Mouse (Mus musculus) forebrain, postnatal 0 days (tissue): Measurements from ENCODE around the gene Mre11a. TPM values are rescaled to one million over a fixed set of nuclear protein-coding genes. Genes with fewer than 3 reads are reported as not detected.
"Not testable (repeated sequence)": the region's sequence is repeated elsewhere in the genome, so short reads cannot be mapped to it uniquely, and the experiment has no call there.

ENCODE experiments used
- ATAC-seq: fragments of 200-750 bp; cut with Nextera tagmentation; 2 replicates; pipeline ENCODE4 v1.8.0; 2017; ENCODE audit warnings: mild to moderate bottlenecking, moderate library complexity
- DNase-seq: peaks from one replicate; pipeline ENCODE4 v3.0.0-alpha.2; 2015
- H3K27ac ChIP-seq: fragments of 300-500 bp; sonication (generic); 2 replicates; pipeline ENCODE4 v1.5.1; 2014; ENCODE audit warnings: low read depth, mild to moderate bottlenecking, antibody characterized with exemption, low read length, moderate library complexity, mixed read lengths
- H3K27me3 ChIP-seq: fragments of 300-500 bp; sonication (generic); 2 replicates; pipeline ENCODE4 v1.6.1; 2014; ENCODE audit warnings: mild to moderate bottlenecking, low read length, mixed read lengths; ENCODE audit not compliant: insufficient read depth
- H3K36me3 ChIP-seq: fragments of 300-500 bp; sonication (generic); 2 replicates; pipeline ENCODE4 v1.6.1; 2014; ENCODE audit warnings: mild to moderate bottlenecking, moderate library complexity; ENCODE audit not compliant: insufficient read depth
- H3K4me1 ChIP-seq: fragments of 300-500 bp; sonication (generic); 2 replicates; pipeline ENCODE4 v1.6.1; 2014; ENCODE audit warnings: antibody characterized with exemption; ENCODE audit not compliant: insufficient read depth
- H3K4me2 ChIP-seq: fragments of 300-500 bp; sonication (generic); 2 replicates; pipeline ENCODE4 v1.6.1; 2014; ENCODE audit warnings: low read depth, mild to moderate bottlenecking, moderate library complexity
- H3K4me3 ChIP-seq: fragments of 300-500 bp; sonication (generic); 2 replicates; pipeline ENCODE4 v1.5.1; 2014; ENCODE audit warnings: low read depth, low read length, mixed read lengths
- H3K9ac ChIP-seq: fragments of 300-500 bp; sonication (generic); 2 replicates; pipeline ENCODE4 v1.6.1; 2014; ENCODE audit warnings: mild to moderate bottlenecking
- H3K9me3 ChIP-seq: fragments of 300-500 bp; sonication (generic); 2 replicates; pipeline ENCODE4 v1.6.1; 2016; ENCODE audit warnings: low read length
- CTCF ChIP-seq: sonication (generic); IDR thresholded peaks from 2 replicates; pipeline ENCODE4 v1.5.1; 2016; ENCODE audit warnings: antibody characterized with exemption, control low read depth, low read depth
- WGBS: fragments of 180-500 bp; shearing (Covaris S2); extraction: QIAGEN DNeasy Blood & Tissue Kit; methylation state at CpG from one replicate; pipeline ENCODE4 v1.1.7; 2014; 5-methylcytosine and 5-hydroxymethylcytosine counted together
- polyA plus RNA-seq: library from polyadenylated mRNA; unstranded; fragments of >200 nt; fragmentation: Nextera tagmentation; extraction: Ambion mirVana; gene quantifications from 2 replicates; pipeline ENCODE4 v1.2.1, GENCODE M21; 2015
- total RNA-seq: library from RNA; depleted of rRNA; stranded (reverse); fragments of >200 nt; gene quantifications from 2 replicates; pipeline ENCODE4 v1.2.3, GENCODE M21; 2014

Gene Mre11a
- total and polyA plus RNA-seq, 2 experiments from 2014 or later: 8.9 to 11.8 TPM

DNA sequence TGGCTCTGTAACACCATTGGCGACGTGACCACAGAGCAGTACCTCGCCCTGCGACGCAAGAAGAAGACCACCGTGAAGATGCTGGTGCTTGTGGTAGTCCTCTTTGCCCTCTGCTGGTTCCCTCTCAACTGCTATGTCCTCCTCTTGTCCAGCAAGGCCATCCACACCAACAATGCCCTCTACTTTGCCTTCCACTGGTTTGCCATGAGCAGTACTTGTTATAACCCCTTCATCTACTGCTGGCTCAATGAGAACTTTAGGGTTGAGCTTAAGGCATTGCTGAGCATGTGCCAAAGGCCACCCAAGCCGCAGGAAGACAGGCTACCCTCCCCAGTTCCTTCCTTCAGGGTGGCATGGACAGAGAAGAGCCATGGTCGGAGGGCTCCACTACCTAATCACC is 83.9 kb downstream of the Mre11a start:
- WGBS: 97% methylated on average over 8 of the region's 8 CpGs
- H3K36me3 ChIP-seq: no peaks in the 10 kb centered on the region
- H3K4me2 ChIP-seq: no peak overlapping the region
- peaks cover 4% of the 10 kb centered on the region; the same call in 1 of the 2 replicates for H3K4me1 ChIP-seq
- no peak overlapping the region for H3K27ac ChIP-seq
- no peak overlapping the region for H3K4me3 ChIP-seq
- no peaks in the 10 kb centered on the region for H3K27me3 ChIP-seq
- no peak overlapping the region for H3K9ac ChIP-seq
- DNase-seq: no peak
- no peak for ATAC-seq
- no peaks in the 10 kb centered on the region for H3K9me3 ChIP-seq
- no peak for TF ChIP-seq CTCF

DNA sequence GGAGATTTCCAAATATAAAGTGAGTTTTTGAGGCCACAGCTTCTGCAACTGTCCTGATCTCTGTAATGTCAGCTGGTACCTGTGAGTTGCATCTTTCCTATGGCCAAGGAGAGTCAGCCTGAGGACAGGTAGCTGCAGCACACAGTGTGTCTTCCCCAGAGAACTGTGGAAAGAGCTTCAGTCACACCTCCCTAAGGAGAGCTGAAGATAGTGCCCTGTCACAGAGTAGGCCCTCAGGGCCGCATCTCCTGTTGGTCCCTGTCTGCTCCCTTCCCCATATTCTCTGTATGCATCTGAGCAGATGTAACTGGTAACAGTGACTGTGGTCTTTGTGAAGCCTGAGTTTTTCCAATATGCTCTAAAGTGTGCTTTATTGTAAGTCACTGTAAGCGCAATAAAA is 85.9 kb downstream of the Mre11a start:
- WGBS: 83% methylated on average over 2 of the region's 2 CpGs

DNA sequence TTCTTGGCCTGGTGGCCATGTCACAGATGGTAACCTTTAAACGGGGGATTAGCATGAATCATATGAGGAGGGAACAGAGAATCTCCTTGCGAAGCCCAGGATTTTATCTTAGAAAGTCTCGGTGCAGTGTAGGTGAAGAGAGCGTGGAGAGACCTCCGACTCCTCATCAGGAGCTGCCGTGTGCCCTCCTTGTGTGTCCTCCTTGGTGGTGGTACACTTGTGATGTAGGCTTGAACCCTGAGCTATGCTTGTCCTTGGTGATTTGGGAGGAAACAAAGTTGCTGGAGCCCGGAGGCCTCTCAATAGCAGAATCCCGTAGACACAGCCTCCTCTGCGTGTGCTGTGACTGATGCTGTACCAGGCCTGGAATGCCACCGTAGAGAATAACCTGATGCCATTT is 86.3 kb downstream of the Mre11a start:
- TF ChIP-seq CTCF: no peak
- Histone ChIP-seq H3K27me3 (no peaks in the 10 kb centered on the region), H3K4me3 (no peak overlapping the region), H3K4me1 (peaks cover 4% of the 10 kb centered on the region; the same call in 1 of the 2 replicates), H3K9ac (no peak overlapping the region), H3K4me2 (no peak overlapping the region), H3K27ac (no peak overlapping the region), H3K36me3 (no peaks in the 10 kb centered on the region), H3K9me3 (no peaks in the 10 kb centered on the region)
- ATAC-seq: no peak
- 89% methylated on average over 10 of the region's 10 CpGs for WGBS
- no peak for DNase-seq

More for the DNA sequence above, 85.9 kb downstream of the Mre11a start:
- ATAC-seq: peak; percentile 12; the same call in 1 of the 2 replicates
- Histone ChIP-seq H3K4me2 (no peak overlapping the region), H3K27me3 (no peaks in the 10 kb centered on the region), H3K9me3 (no peaks in the 10 kb centered on the region), H3K36me3 (no peaks in the 10 kb centered on the region), H3K9ac (no peak overlapping the region), H3K4me3 (no peak overlapping the region), H3K27ac (no peak overlapping the region), H3K4me1 (peaks cover 4% of the 10 kb centered on the region; the same call in 1 of the 2 replicates)
- no peak for DNase-seq
- TF ChIP-seq CTCF: no peak

- DNase-seq (no peak), ATAC-seq (no peak)
- H3K27ac ChIP-seq: no peak overlapping the region
- no peaks in the 10 kb centered on the region for H3K36me3 ChIP-seq
- H3K4me2 ChIP-seq: no peak overlapping the region
- no peaks in the 10 kb centered on the region for H3K9me3 ChIP-seq
- H3K9ac ChIP-seq: no peak overlapping the region
- TF ChIP-seq CTCF: no peak
- peaks cover 4% of the 10 kb centered on the region; the same call in 1 of the 2 replicates for H3K4me1 ChIP-seq
- no peak overlapping the region for H3K4me3 ChIP-seq
- no peaks in the 10 kb centered on the region for H3K27me3 ChIP-seq
- 66% methylated on average over 3 of the region's 3 CpGs for WGBS
Measured at GRCm38 (mm10) chr9:14871536-14871935, 87.1 kb downstream of the Mre11a start.

DNA sequence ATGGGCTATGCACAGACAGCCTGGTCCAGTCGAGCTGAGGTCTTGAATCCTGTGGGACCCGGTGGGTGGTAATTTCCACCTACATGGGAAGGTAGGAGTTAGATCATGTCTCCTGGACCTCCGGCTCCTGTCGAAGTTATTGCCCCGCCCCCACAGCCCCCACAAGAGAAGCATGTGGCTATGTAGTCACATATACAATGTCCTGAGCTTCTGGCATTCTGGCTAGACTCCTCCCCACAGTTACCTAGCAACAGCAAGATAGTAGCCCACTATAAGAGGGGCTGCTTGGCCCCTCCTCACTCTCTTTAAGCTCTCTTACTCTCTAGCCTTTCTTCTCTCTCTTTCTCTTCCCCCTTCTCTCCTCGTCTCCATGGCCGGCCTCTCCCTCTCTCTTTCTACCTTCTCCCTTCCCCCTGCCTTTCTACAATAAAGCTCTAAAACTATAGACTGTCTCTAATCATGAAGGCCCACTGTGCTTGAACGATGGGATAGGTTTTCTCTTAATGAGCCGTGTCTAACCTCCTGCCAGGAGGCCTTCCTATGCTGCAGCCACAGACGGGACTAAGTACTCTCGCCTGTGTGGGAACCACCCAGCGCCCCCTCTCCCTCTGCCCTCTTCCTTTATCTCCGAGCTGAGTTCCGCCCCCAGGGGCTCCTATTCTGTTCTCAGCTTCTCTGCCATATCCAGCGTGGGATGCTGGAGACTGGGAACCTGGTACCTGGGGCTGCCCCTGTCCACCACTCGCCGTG is 87.9 kb downstream of the Mre11a start:
- Histone ChIP-seq H3K27ac (no peak overlapping the region), H3K27me3 (no peaks in the 10 kb centered on the region), H3K4me2 (no peak overlapping the region), H3K9ac (no peak overlapping the region), H3K4me1 (no peaks in the 10 kb centered on the region), H3K4me3 (no peak overlapping the region), H3K36me3 (no peaks in the 10 kb centered on the region), H3K9me3 (no peaks in the 10 kb centered on the region)
- TF ChIP-seq CTCF: no peak
- peak; percentile 81 for ATAC-seq
- DNase-seq: no peak
- 24% methylated on average over 17 of the region's 17 CpGs for WGBS

DNA sequence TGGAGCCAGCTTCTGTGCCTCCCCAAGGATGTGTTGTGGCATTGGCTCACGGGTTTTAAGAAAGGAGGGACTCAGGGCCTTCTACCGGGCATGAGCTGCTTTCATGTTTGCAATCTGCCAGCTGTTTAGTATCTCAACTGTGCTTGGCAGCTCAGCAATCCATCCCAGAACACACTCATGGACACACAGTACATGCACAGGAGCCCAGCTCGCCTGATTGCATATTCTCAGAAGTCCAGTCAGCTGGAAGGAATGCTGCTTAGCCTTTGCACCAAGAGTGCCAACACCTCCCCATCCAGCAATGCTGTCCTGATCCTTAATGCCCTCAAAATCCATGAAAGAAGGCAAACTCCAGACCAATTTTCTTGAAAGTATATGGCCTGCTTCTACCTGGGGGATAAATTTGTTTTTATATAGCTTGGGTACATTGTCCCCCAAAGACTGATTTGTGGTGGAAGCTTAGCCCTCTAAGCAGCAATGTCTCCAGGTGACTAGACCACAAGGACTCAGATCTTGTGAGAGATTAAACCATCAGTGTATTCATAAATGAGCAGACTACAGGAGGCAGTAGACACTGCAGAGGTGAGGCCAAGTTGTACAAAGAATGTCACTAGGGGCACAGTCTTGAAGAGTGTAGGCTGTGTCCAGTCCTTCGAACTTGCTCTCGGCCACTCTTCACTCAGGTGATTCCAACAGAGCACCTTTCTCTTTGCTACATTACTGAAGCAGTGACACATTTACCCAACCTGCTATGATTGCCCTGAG is 91.5 kb downstream of the Mre11a start:
- no peaks in the 10 kb centered on the region for H3K36me3 ChIP-seq

GRCm38 (mm10) chr9:14876566-14876965 is 92.1 kb downstream of the Mre11a start:
- 27% methylated on average over 8 of the region's 8 CpGs for WGBS
- not testable (repeated sequence) for H3K4me3 ChIP-seq, H3K27ac ChIP-seq, H3K9ac ChIP-seq, DNase-seq, H3K4me1 ChIP-seq, H3K27me3 ChIP-seq, ATAC-seq, H3K36me3 ChIP-seq, H3K9me3 ChIP-seq, H3K4me2 ChIP-seq

More for the DNA sequence above, 91.5 kb downstream of the Mre11a start:
- no peak overlapping the region for H3K27ac ChIP-seq
- no peak for DNase-seq
- no peak overlapping the region for H3K4me2 ChIP-seq
- no peaks in the 10 kb centered on the region for H3K9me3 ChIP-seq
- no peak overlapping the region for H3K9ac ChIP-seq
- 55% methylated on average over 5 of the region's 5 CpGs for WGBS
- no peaks in the 10 kb centered on the region for H3K27me3 ChIP-seq
- H3K4me3 ChIP-seq: no peak overlapping the region
- ATAC-seq: no peak
- no peak for TF ChIP-seq CTCF
- H3K4me1 ChIP-seq: no peaks in the 10 kb centered on the region
